Mouse (Mus musculus): ENCODE data around the gene Sdr42e1. TPM values are rescaled to one million over a fixed set of nuclear protein-coding genes. Genes with fewer than 3 reads are reported as not detected.

Sdr42e1 gene
- 4.3 TPM for polyA plus RNA-seq (2014; fragmentation: Illumina TruSeq; extraction: RNeasy Lipid Tissue Mini Kit (QIAGEN cat#74804); ENCODE audit: low read depth, low replicate concordance)

DNA sequence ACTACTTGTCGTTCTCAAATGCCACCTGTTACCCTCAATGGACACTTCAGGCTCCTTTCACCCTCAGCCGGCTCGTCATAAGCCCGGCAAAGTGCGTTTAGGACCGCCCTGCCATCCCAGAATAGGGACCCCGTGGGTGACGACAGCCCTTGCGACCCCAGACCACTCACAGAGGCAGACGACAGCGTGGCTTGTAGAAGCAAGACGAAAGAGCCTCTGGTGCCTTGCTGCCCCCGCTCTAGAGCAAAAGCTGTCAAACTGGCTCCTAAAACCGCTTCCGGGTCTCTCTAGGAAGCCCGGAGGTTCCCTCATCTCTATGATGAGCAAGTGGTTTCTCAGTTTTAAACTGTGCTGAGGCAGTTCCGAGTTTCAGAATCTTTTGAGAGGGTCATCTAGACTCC is at the start of gene Sdr42e1:
Gene Sdr42e1 (minus strand): TSS at position 260 of the 401 bp plus-strand sequence.

DNA sequence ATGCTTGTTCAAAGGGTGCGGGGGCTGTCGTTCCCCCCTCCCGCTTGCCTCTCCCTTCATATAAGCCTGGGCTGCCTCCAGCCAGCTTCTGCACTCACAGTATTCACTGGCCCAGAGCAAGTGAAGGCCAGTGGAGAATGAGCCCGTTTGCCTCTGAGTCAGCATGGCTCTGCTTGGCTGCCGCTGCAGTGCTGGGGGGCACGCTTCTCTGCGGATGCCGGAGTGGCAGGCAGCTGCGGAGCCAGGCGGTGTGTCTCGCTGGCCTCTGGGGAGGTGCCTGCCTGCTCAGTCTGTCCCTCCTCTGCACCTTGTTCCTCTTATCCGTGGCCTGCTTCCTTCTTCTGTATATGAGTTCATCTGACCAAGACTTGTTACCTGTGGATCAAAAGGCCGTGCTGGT is 28.4 kb upstream of the Sdr42e1 start, which contains the start of gene Hsd17b2:
Gene Hsd17b2 (plus strand): TSS at position 46 of the 400 bp plus-strand sequence.

Other genes with a start within 250 kb of the Sdr42e1 start
- gene Plcg2, start 175.4 kb downstream of the Sdr42e1 start, polyA plus RNA-seq (2014; fragmentation: Illumina TruSeq; extraction: RNeasy Lipid Tissue Mini Kit (QIAGEN cat#74804); ENCODE audit: low read depth, low replicate concordance): 3.4 TPM
- not detected for gene Hsd17b2, start 28.2 kb upstream of the Sdr42e1 start, polyA plus RNA-seq (2014; fragmentation: Illumina TruSeq; extraction: RNeasy Lipid Tissue Mini Kit (QIAGEN cat#74804); ENCODE audit: low read depth, low replicate concordance)
- gene Mphosph6, start 128.3 kb upstream of the Sdr42e1 start, polyA plus RNA-seq (2014; fragmentation: Illumina TruSeq; extraction: RNeasy Lipid Tissue Mini Kit (QIAGEN cat#74804); ENCODE audit: low read depth, low replicate concordance): 15.2 TPM

Data from heart, adult 10 weeks (tissue).